Mouse (Mus musculus) G1E (cell line): ENCODE data around the gene C1qb. TPM values are rescaled to one million over a fixed set of nuclear protein-coding genes. Genes with fewer than 3 reads are reported as not detected.

ENCODE experiments used
- ATAC-seq: 2 replicates; pipeline ENCODE4 v1.8.0; 2016; ENCODE audit warnings: mild to moderate bottlenecking; ENCODE audit not compliant: insufficient number of reproducible peaks, poor library complexity, low FRiP score, severe bottlenecking; ENCODE audit errors: extremely low read depth
- DNase-seq: peaks from one replicate; pipeline ENCODE4 v3.0.0; 2012; ENCODE audit warnings: low spot score
- H3K27me3 ChIP-seq: 2 replicates; pipeline ENCODE4 v1.6.1; 2012; ENCODE audit warnings: mild to moderate bottlenecking, low read length, inconsistent platforms; ENCODE audit not compliant: insufficient read depth
- H3K36me3 ChIP-seq: replicated peaks from 2 replicates; pipeline ENCODE3; 2012; ENCODE audit warnings: mild to moderate bottlenecking, inconsistent platforms
- H3K4me1 ChIP-seq: 2 replicates; pipeline ENCODE4 v1.6.1; 2012; ENCODE audit warnings: low read depth, low read length, inconsistent platforms, mixed read lengths; ENCODE audit not compliant: insufficient read depth
- H3K4me3 ChIP-seq: 2 replicates; pipeline ENCODE4 v1.5.1; 2012; ENCODE audit warnings: low read depth, mild to moderate bottlenecking, inconsistent platforms, low read length, moderate library complexity, mixed read lengths
- H3K9me3 ChIP-seq: replicated peaks from 2 replicates; pipeline ENCODE4 v1.6.1; 2012; ENCODE audit warnings: inconsistent platforms
- CTCF ChIP-seq: IDR thresholded peaks from 2 replicates; pipeline ENCODE4 v1.5.1; 2012; ENCODE audit warnings: low read depth, low read length, inconsistent platforms, mixed read lengths
- GATA1 ChIP-seq: IDR thresholded peaks from 2 replicates; pipeline ENCODE4 v1.6.1; 2012; ENCODE audit warnings: borderline replicate concordance, low read length, inconsistent platforms, mixed read lengths
- GATA2 ChIP-seq: IDR thresholded peaks from 2 replicates; pipeline ENCODE4 v1.6.1; 2012; ENCODE audit warnings: low read depth, low read length, inconsistent platforms, borderline replicate concordance
- POLR2AphosphoS5 ChIP-seq: IDR thresholded peaks from 2 replicates; pipeline ENCODE4 v1.6.1; 2012; ENCODE audit warnings: low read depth, low read length, inconsistent platforms; ENCODE audit not compliant: insufficient replicate concordance
- TAL1 ChIP-seq: conservative IDR thresholded peaks from 2 replicates; pipeline ENCODE4 v1.6.1; 2012; ENCODE audit warnings: low read depth, low read length, inconsistent platforms, mixed read lengths
- polyA plus RNA-seq: library from polyadenylated mRNA; stranded (reverse); fragments of >175 nt; gene quantifications from 2 replicates; pipeline ENCODE4 v1.2.3, GENCODE M21; 2012
- total RNA-seq, 2 experiments: library from RNA; stranded (forward) in 1 of 2; stranded (reverse) in 1 of 2; fragments of 200-1000 nt in 1 of 2; fragments of >200 nt in 1 of 2; fragmentation: Nextera tagmentation in 1 of 2; gene quantifications; 2 replicates each; pipeline ENCODE4 v1.2.3; 2014 to 2017

The C1qb gene
- total and polyA plus RNA-seq, 3 experiments = 0.09 to 0.16 TPM; not detected in 1

- TF ChIP-seq TAL1 (no peak), POLR2AphosphoS5 (no peak), GATA2 (no peak), GATA1 (no peak), CTCF (no peak)
- Histone ChIP-seq H3K36me3 (no peaks in the 10 kb centered on the region), H3K4me1 (peaks cover 4% of the 10 kb centered on the region; the same call in 1 of the 2 replicates), H3K9me3 (no peaks in the 10 kb centered on the region), H3K27me3 (peaks cover 8% of the 10 kb centered on the region; the same call in 1 of the 2 replicates), H3K4me3 (no peak overlapping the region)
- DNase-seq (no peak), ATAC-seq (no peak)
Observed at GRCm38 (mm10) chr4:136891115-136891514, 5.1 kb upstream of the C1qb start.

- ATAC-seq (no peak), DNase-seq (no peak)
- H3K36me3 ChIP-seq = no peaks in the 10 kb centered on the region
- H3K4me1 ChIP-seq = peaks cover 4% of the 10 kb centered on the region; the same call in 1 of the 2 replicates
- peaks cover 8% of the 10 kb centered on the region; the same call in 1 of the 2 replicates for H3K27me3 ChIP-seq
- H3K4me3 ChIP-seq = no peak overlapping the region
- H3K9me3 ChIP-seq = no peaks in the 10 kb centered on the region
- TF ChIP-seq TAL1 = no peak
- TF ChIP-seq CTCF = no peak
- TF ChIP-seq POLR2AphosphoS5 = no peak
- no peak for TF ChIP-seq GATA2
- TF ChIP-seq GATA1 = no peak
Observed at GRCm38 (mm10) chr4:136889981-136890380, 4.0 kb upstream of the C1qb start.

- peaks cover 8% of the 10 kb centered on the region; the same call in 1 of the 2 replicates for H3K27me3 ChIP-seq
- no peaks in the 10 kb centered on the region for H3K9me3 ChIP-seq
- H3K4me3 ChIP-seq = no peak overlapping the region
- no peak for DNase-seq
- no peak for ATAC-seq
- TF ChIP-seq GATA2 (no peak), TAL1 (no peak), CTCF (no peak), GATA1 (no peak), POLR2AphosphoS5 (no peak)
- no peaks in the 10 kb centered on the region for H3K4me1 ChIP-seq
- H3K36me3 ChIP-seq = no peaks in the 10 kb centered on the region
Observed at GRCm38 (mm10) chr4:136887714-136888113, 1.7 kb upstream of the C1qb start.

- Histone ChIP-seq H3K36me3 (no peaks in the 10 kb centered on the region), H3K4me1 (no peaks in the 10 kb centered on the region), H3K27me3 (no peaks in the 10 kb centered on the region), H3K9me3 (no peaks in the 10 kb centered on the region), H3K4me3 (no peak overlapping the region)
- DNase-seq = no peak
- ATAC-seq = no peak
- no peak for TF ChIP-seq TAL1
- no peak for TF ChIP-seq GATA1
- TF ChIP-seq CTCF = no peak
- no peak for TF ChIP-seq GATA2
- TF ChIP-seq POLR2AphosphoS5 = no peak
Observed at GRCm38 (mm10) chr4:136878601-136879000, 7.4 kb downstream of the C1qb start.

- ATAC-seq (no peak), DNase-seq (no peak)
Observed at GRCm38 (mm10) chr4:136878171-136878570, 7.8 kb downstream of the C1qb start.

GRCm38 (mm10) chr4:136876971-136877370, 9.0 kb downstream of the C1qb start:
- Histone ChIP-seq H3K9me3 (no peaks in the 10 kb centered on the region), H3K4me1 (no peaks in the 10 kb centered on the region), H3K4me3 (no peak overlapping the region), H3K27me3 (no peaks in the 10 kb centered on the region), H3K36me3 (no peaks in the 10 kb centered on the region)
- TF ChIP-seq TAL1 (no peak), GATA1 (no peak), GATA2 (no peak), CTCF (no peak), POLR2AphosphoS5 (no peak)
- DNase-seq (no peak), ATAC-seq (no peak)

More at GRCm38 (mm10) chr4:136878171-136878570, 7.8 kb downstream of the C1qb start:
- H3K36me3 ChIP-seq = no peaks in the 10 kb centered on the region
- H3K27me3 ChIP-seq = no peaks in the 10 kb centered on the region
- TF ChIP-seq GATA2 = no peak
- TF ChIP-seq GATA1 = no peak
- no peak for TF ChIP-seq POLR2AphosphoS5
- TF ChIP-seq TAL1 = no peak
- TF ChIP-seq CTCF = no peak
- H3K9me3 ChIP-seq = no peaks in the 10 kb centered on the region
- no peak overlapping the region for H3K4me3 ChIP-seq
- no peaks in the 10 kb centered on the region for H3K4me1 ChIP-seq

- no peaks in the 10 kb centered on the region for H3K27me3 ChIP-seq
Observed at GRCm38 (mm10) chr4:136875012-136875411, 11.0 kb downstream of the C1qb start.

More at GRCm38 (mm10) chr4:136875012-136875411, 11.0 kb downstream of the C1qb start:
- H3K9me3 ChIP-seq = no peaks in the 10 kb centered on the region
- H3K36me3 ChIP-seq = no peaks in the 10 kb centered on the region
- ATAC-seq (no peak), DNase-seq (no peak)
- no peaks in the 10 kb centered on the region for H3K4me1 ChIP-seq
- TF ChIP-seq POLR2AphosphoS5 (no peak), CTCF (no peak), TAL1 (no peak), GATA2 (no peak), GATA1 (no peak)
- H3K4me3 ChIP-seq = no peak overlapping the region
